Mouse (Mus musculus): Measurements from ENCODE around the gene Ehhadh. TPM values are rescaled to one million over a fixed set of nuclear protein-coding genes. Genes with fewer than 3 reads are reported as not detected.
"Not testable (repeated sequence)": the region's sequence is repeated elsewhere in the genome, so short reads cannot be mapped to it uniquely, and the experiment has no call there.

Gene Ehhadh
- polyA plus RNA-seq, 1 experiment from 2014 or later = 1.3 TPM

- Histone ChIP-seq H3K4me3 (peak overlapping the region; percentile 80), H3K9ac (peak overlapping the region; percentile 87), H3K4me1 (replicated peaks) (peaks cover 25% of the 10 kb centered on the region), H3K4me2 (peak overlapping the region; percentile 75)
- 39% methylated on average over 2 of the region's 2 CpGs for WGBS
- not testable (repeated sequence) for H3K27me3 ChIP-seq; H3K27ac ChIP-seq; H3K9me3 ChIP-seq; H3K36me3 ChIP-seq; ATAC-seq (ENCODE audit: low FRiP score)
Measured at GRCm38 (mm10) chr16:21793080-21793810, 5.6 kb upstream of the Ehhadh start.

- no peaks in the 10 kb centered on the region for H3K27me3 ChIP-seq
- H3K27ac ChIP-seq = no peak overlapping the region
- peaks cover 30% of the 10 kb centered on the region for H3K4me1 ChIP-seq (replicated peaks)
- no peak overlapping the region for H3K4me2 ChIP-seq
- H3K9me3 ChIP-seq = no peaks in the 10 kb centered on the region
- no peak for ATAC-seq (ENCODE audit: low FRiP score)
- H3K36me3 ChIP-seq = no peaks in the 10 kb centered on the region
- H3K4me3 ChIP-seq = no peak overlapping the region
- WGBS = 69% methylated on average over 3 of the region's 3 CpGs
- H3K9ac ChIP-seq = no peak overlapping the region
Measured at GRCm38 (mm10) chr16:21791779-21792178, 4.2 kb upstream of the Ehhadh start.

GRCm38 (mm10) chr16:21790469-21790868 lies 2.9 kb upstream of the Ehhadh start:
- Histone ChIP-seq H3K4me3 (no peak overlapping the region), H3K9me3 (no peaks in the 10 kb centered on the region), H3K4me1 (replicated peaks) (peaks cover 23% of the 10 kb centered on the region), H3K27ac (no peak overlapping the region), H3K4me2 (no peak overlapping the region), H3K9ac (no peak overlapping the region), H3K36me3 (no peaks in the 10 kb centered on the region), H3K27me3 (no peaks in the 10 kb centered on the region)
- WGBS = 13% methylated on average over 1 of the region's 1 CpGs
- ATAC-seq (ENCODE audit: low FRiP score) = no peak

DNA sequence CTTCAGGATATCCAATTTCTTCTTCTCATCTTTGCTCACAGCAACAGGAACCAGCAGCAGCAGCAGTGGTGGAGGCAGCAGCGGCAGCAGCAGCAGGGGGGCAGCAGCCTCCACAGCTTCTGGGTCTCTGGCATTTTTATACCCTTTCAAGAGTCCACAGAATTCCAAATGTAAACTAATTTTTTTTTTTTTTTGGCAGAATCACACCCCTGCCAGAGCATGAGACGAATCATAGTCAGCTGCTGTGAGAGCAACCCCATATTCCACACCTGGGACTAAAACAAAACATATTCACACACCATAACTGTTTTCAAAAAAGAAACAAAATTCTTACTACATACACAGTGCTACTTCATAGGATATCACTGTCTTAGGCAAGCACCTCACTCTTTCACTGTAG lies 1.6 kb upstream of the Ehhadh start:
- no peak overlapping the region for H3K4me2 ChIP-seq
- H3K27ac ChIP-seq = no peak overlapping the region
- ATAC-seq (ENCODE audit: low FRiP score) = no peak
- 75% methylated on average over 2 of the region's 2 CpGs for whole genome bisulfite sequencing
- H3K36me3 ChIP-seq = no peaks in the 10 kb centered on the region
- H3K27me3 ChIP-seq = no peaks in the 10 kb centered on the region
- no peak overlapping the region for H3K4me3 ChIP-seq
- peaks cover 18% of the 10 kb centered on the region for H3K4me1 ChIP-seq (replicated peaks)
- no peak overlapping the region for H3K9ac ChIP-seq
- H3K9me3 ChIP-seq = no peaks in the 10 kb centered on the region

GRCm38 (mm10) chr16:21788581-21788980 lies 974 bp upstream of the Ehhadh start:
- Histone ChIP-seq H3K27me3 (no peaks in the 10 kb centered on the region), H3K27ac (no peak overlapping the region), H3K4me1 (replicated peaks) (peaks cover 15% of the 10 kb centered on the region), H3K9ac (no peak overlapping the region), H3K4me3 (no peak overlapping the region), H3K9me3 (no peaks in the 10 kb centered on the region), H3K36me3 (no peaks in the 10 kb centered on the region), H3K4me2 (no peak overlapping the region)
- 47% methylated on average over 3 of the region's 3 CpGs for WGBS
- no peak for ATAC-seq (ENCODE audit: low FRiP score)

- ATAC-seq (ENCODE audit: low FRiP score) = no peak
- 85% methylated on average over 8 of the region's 8 CpGs for WGBS
- no peak overlapping the region for H3K4me2 ChIP-seq
Measured at GRCm38 (mm10) chr16:21786317-21786716, 1.3 kb downstream of the Ehhadh start.

GRCm38 (mm10) chr16:21785000-21785399 lies 2.6 kb downstream of the Ehhadh start:
- ATAC-seq (ENCODE audit: low FRiP score) = no peak
- Histone ChIP-seq H3K9ac (no peak overlapping the region), H3K27me3 (no peaks in the 10 kb centered on the region), H3K4me1 (replicated peaks) (peaks cover 11% of the 10 kb centered on the region), H3K36me3 (no peaks in the 10 kb centered on the region), H3K4me3 (no peak overlapping the region), H3K4me2 (no peak overlapping the region), H3K9me3 (no peaks in the 10 kb centered on the region), H3K27ac (no peak overlapping the region)
- 77% methylated on average over 4 of the region's 4 CpGs for WGBS

More at GRCm38 (mm10) chr16:21786317-21786716, 1.3 kb downstream of the Ehhadh start:
- H3K27me3 ChIP-seq = no peaks in the 10 kb centered on the region
- H3K9me3 ChIP-seq = no peaks in the 10 kb centered on the region
- no peaks in the 10 kb centered on the region for H3K36me3 ChIP-seq
- no peak overlapping the region for H3K4me3 ChIP-seq
- no peak overlapping the region for H3K27ac ChIP-seq
- H3K9ac ChIP-seq = no peak overlapping the region
- H3K4me1 ChIP-seq (replicated peaks) = peaks cover 11% of the 10 kb centered on the region

- Histone ChIP-seq H3K27me3 (no peaks in the 10 kb centered on the region), H3K9me3 (no peaks in the 10 kb centered on the region), H3K4me2 (no peak overlapping the region), H3K27ac (no peak overlapping the region), H3K9ac (no peak overlapping the region), H3K4me3 (no peak overlapping the region), H3K36me3 (no peaks in the 10 kb centered on the region), H3K4me1 (replicated peaks) (peaks cover 8% of the 10 kb centered on the region)
- no peak for ATAC-seq (ENCODE audit: low FRiP score)
- WGBS = 74% methylated on average over 2 of the region's 2 CpGs
Measured at GRCm38 (mm10) chr16:21782807-21783206, 4.8 kb downstream of the Ehhadh start.

DNA sequence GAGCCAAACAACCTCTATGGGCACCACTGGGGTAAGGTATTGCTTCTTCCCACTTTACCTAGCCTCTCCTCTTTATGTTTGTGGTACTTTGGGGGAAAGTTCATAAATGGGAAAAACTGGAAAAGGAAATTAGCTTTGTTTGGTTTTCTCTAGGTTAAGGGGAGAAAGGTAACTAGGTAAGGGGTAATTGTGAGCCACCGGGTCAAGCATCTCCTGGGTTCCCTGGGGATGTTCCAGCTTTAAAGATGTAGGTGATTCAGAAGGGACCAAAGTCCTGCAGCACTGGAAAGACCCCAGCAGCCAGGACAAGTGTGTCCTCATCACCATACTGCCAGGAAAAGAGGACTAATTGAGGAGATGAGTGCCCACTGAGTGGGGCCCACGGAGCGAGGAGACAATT lies 5.7 kb downstream of the Ehhadh start:
- WGBS = 82% methylated on average over 3 of the region's 3 CpGs
- no peak overlapping the region for H3K4me3 ChIP-seq
- H3K4me1 ChIP-seq (replicated peaks) = no peaks in the 10 kb centered on the region
- no peak overlapping the region for H3K27ac ChIP-seq
- H3K4me2 ChIP-seq = no peak overlapping the region
- no peaks in the 10 kb centered on the region for H3K9me3 ChIP-seq
- no peak overlapping the region for H3K9ac ChIP-seq
- H3K36me3 ChIP-seq = no peaks in the 10 kb centered on the region
- ATAC-seq (ENCODE audit: low FRiP score) = no peak
- no peaks in the 10 kb centered on the region for H3K27me3 ChIP-seq

GRCm38 (mm10) chr16:21781277-21781676 lies 6.3 kb downstream of the Ehhadh start:
- no peaks in the 10 kb centered on the region for H3K27me3 ChIP-seq
- no peak overlapping the region for H3K27ac ChIP-seq
- no peak overlapping the region for H3K4me3 ChIP-seq
- H3K9ac ChIP-seq = no peak overlapping the region
- H3K4me2 ChIP-seq = no peak overlapping the region
- H3K36me3 ChIP-seq = no peaks in the 10 kb centered on the region
- no peaks in the 10 kb centered on the region for H3K4me1 ChIP-seq (replicated peaks)
- WGBS = 89% methylated on average over 3 of the region's 3 CpGs
- H3K9me3 ChIP-seq = no peaks in the 10 kb centered on the region
- no peak for ATAC-seq (ENCODE audit: low FRiP score)

- H3K9ac ChIP-seq = no peak overlapping the region
- no peaks in the 10 kb centered on the region for H3K36me3 ChIP-seq
- WGBS = 90% methylated on average over 4 of the region's 4 CpGs
- H3K9me3 ChIP-seq = no peaks in the 10 kb centered on the region
- no peaks in the 10 kb centered on the region for H3K4me1 ChIP-seq (replicated peaks)
- no peak overlapping the region for H3K4me3 ChIP-seq
- H3K4me2 ChIP-seq = no peak overlapping the region
- ATAC-seq (ENCODE audit: low FRiP score) = no peak
- no peaks in the 10 kb centered on the region for H3K27me3 ChIP-seq
- H3K27ac ChIP-seq = no peak overlapping the region
Measured at GRCm38 (mm10) chr16:21779149-21779548, 8.5 kb downstream of the Ehhadh start.

GRCm38 (mm10) chr16:21778293-21778866 lies 9.2 kb downstream of the Ehhadh start:
- ATAC-seq (ENCODE audit: low FRiP score) = no peak
- H3K4me2 ChIP-seq = peak overlapping the region; percentile 26
- H3K4me3 ChIP-seq = peak overlapping the region; percentile 26; the same call in 1 of the 2 replicates
- H3K9ac ChIP-seq = no peak overlapping the region
- 43% methylated on average over 3 of the region's 3 CpGs for WGBS
- H3K27ac ChIP-seq = no peak overlapping the region
- no peaks in the 10 kb centered on the region for H3K27me3 ChIP-seq
- H3K36me3 ChIP-seq = no peaks in the 10 kb centered on the region
- no peaks in the 10 kb centered on the region for H3K4me1 ChIP-seq (replicated peaks)
- no peaks in the 10 kb centered on the region for H3K9me3 ChIP-seq

- Histone ChIP-seq H3K4me1 (replicated peaks) (no peaks in the 10 kb centered on the region), H3K27me3 (no peaks in the 10 kb centered on the region), H3K4me2 (no peak overlapping the region), H3K36me3 (no peaks in the 10 kb centered on the region), H3K27ac (no peak overlapping the region), H3K9me3 (no peaks in the 10 kb centered on the region), H3K4me3 (no peak overlapping the region), H3K9ac (no peak overlapping the region)
- ATAC-seq (ENCODE audit: low FRiP score) = no peak
- 81% methylated on average over 4 of the region's 4 CpGs for WGBS
Measured at GRCm38 (mm10) chr16:21774725-21775124, 12.9 kb downstream of the Ehhadh start.

All from hindbrain, embryonic 13.5 days (tissue).